Mouse (Mus musculus): ENCODE measurements at regions not wholly inside any gene's neighbourhood (a gene's known extent, or its start where the extent isn't known, plus 50 kb on each side); places are given as distances from the start of the nearest gene placed in this dataset.
"Not testable (repeated sequence)": the region's sequence is repeated elsewhere in the genome, so short reads cannot be mapped to it uniquely, and the experiment has no call there.

DNA sequence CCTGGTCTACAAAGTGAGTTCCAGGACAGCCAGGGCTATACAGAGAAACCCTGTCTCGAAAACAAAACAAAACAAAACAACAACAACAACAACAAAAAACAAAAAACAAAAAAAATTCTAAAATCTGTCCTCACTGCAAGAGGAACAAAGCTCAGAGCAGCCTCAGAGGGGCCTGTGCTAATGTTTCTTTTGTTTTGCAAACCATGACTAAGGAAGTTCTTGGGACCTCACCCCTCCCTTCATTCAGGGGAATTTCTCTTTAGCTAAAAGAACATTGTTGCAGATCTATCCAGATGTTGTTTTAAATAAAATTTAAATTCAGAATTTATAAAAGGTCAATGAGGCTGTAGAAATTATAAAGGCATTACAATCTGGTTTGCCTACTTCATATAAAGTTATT is 814.3 kb downstream of the Trib2 start:
- not testable (repeated sequence) for TF ChIP-seq CTCF (IDR thresholded peaks at IDR 0.05; ENCODE audit: control insufficient read depth, insufficient read depth, low read length); POLR2A (IDR thresholded peaks at IDR 0.05; ENCODE audit: borderline replicate concordance, control insufficient read depth, low read depth, low read length)
